Mouse (Mus musculus) lung, postnatal 0 days (tissue): Measurements from ENCODE around the gene Slc6a6. TPM values are rescaled to one million over a fixed set of nuclear protein-coding genes. Genes with fewer than 3 reads are reported as not detected.

Experiments used
- ATAC-seq: fragments of 200-750 bp; cut with Nextera tagmentation; 2 replicates; pipeline ENCODE4 v1.8.0; 2017; ENCODE audit warnings: moderate library complexity
- DNase-seq: peaks from one replicate; pipeline ENCODE4 v3.0.0-alpha.2; 2016; ENCODE audit warnings: low spot score
- H3K27ac ChIP-seq: fragments of 300-500 bp; sonication (generic); 2 replicates; pipeline ENCODE4 v1.5.1; 2014; ENCODE audit warnings: antibody characterized with exemption, mild to moderate bottlenecking, low read length, mixed read lengths
- H3K27me3 ChIP-seq: fragments of 300-500 bp; sonication (generic); replicated peaks from 2 replicates; pipeline ENCODE4 v1.6.1; 2014; ENCODE audit warnings: low read length, mixed read lengths; ENCODE audit not compliant: insufficient read depth
- H3K36me3 ChIP-seq: fragments of 300-500 bp; sonication (generic); 2 replicates; pipeline ENCODE4 v1.6.1; 2014; ENCODE audit warnings: low read length, mixed read lengths; ENCODE audit not compliant: insufficient read depth
- H3K4me1 ChIP-seq: fragments of 300-500 bp; sonication (generic); 2 replicates; pipeline ENCODE4 v1.6.1; 2014; ENCODE audit warnings: antibody characterized with exemption, low read depth, low read length, mixed read lengths; ENCODE audit not compliant: insufficient read depth
- H3K4me2 ChIP-seq: fragments of 300-500 bp; sonication (generic); replicated peaks from 2 replicates; pipeline ENCODE4 v1.6.1; 2014; ENCODE audit warnings: low read depth, mild to moderate bottlenecking, low read length, moderate library complexity, mixed read lengths
- H3K4me3 ChIP-seq: fragments of 300-500 bp; sonication (generic); 2 replicates; pipeline ENCODE4 v1.5.1; 2014; ENCODE audit warnings: low read depth, low read length
- H3K9ac ChIP-seq: fragments of 300-500 bp; sonication (generic); replicated peaks from 2 replicates; pipeline ENCODE4 v1.6.1; 2014; ENCODE audit warnings: low read depth, mild to moderate bottlenecking
- H3K9me3 ChIP-seq: fragments of 300-500 bp; sonication (generic); 2 replicates; pipeline ENCODE4 v1.6.1; 2016; ENCODE audit warnings: low read length, mixed read lengths
- CTCF ChIP-seq: IDR thresholded peaks from 2 replicates; pipeline ENCODE4 v1.5.1; 2016; ENCODE audit warnings: antibody characterized with exemption, mild to moderate bottlenecking
- EP300 ChIP-seq: IDR thresholded peaks from 2 replicates; pipeline ENCODE4 v1.6.1; 2016; ENCODE audit warnings: antibody characterized with exemption, mild to moderate bottlenecking, control low read depth
- WGBS: fragments of 180-500 bp; shearing (Covaris S2); extraction: QIAGEN DNeasy Blood & Tissue Kit; methylation state at CpG from one replicate; pipeline ENCODE4 v1.1.7; 2014; 5-methylcytosine and 5-hydroxymethylcytosine counted together
- polyA plus RNA-seq: library from polyadenylated mRNA; unstranded; fragments of >200 nt; fragmentation: Nextera tagmentation; extraction: Ambion mirVana; gene quantifications from 2 replicates; pipeline ENCODE4 v1.2.1, GENCODE M21; 2015

The Slc6a6 gene
- polyA plus RNA-seq, 1 experiment from 2014 or later: 92.6 TPM

- Histone ChIP-seq H3K27ac (no peak overlapping the region), H3K4me1 (peaks cover 16% of the 10 kb centered on the region; the same call in 1 of the 2 replicates), H3K4me2 (no peak overlapping the region), H3K9me3 (no peaks in the 10 kb centered on the region), H3K27me3 (no peaks in the 10 kb centered on the region), H3K9ac (no peak overlapping the region), H3K4me3 (no peak overlapping the region), H3K36me3 (peaks cover 9% of the 10 kb centered on the region; the same call in 1 of the 2 replicates)
- ATAC-seq: no peak
- 100% methylated on average over 1 of the region's 2 CpGs for WGBS
- TF ChIP-seq CTCF (peak; percentile 31), EP300 (no peak)
- DNase-seq: no peak
Observed at GRCm38 (mm10) chr6:91708919-91709318, 25.1 kb downstream of the Slc6a6 start.

- no peak for DNase-seq
- no peak overlapping the region for H3K27ac ChIP-seq
Observed at GRCm38 (mm10) chr6:91710345-91710930, 26.6 kb downstream of the Slc6a6 start.

GRCm38 (mm10) chr6:91712097-91712854 lies 28.4 kb downstream of the Slc6a6 start:
- Histone ChIP-seq H3K4me3 (no peak overlapping the region), H3K27ac (peak overlapping the region; percentile 65), H3K36me3 (peaks cover 9% of the 10 kb centered on the region; the same call in 1 of the 2 replicates), H3K9ac (no peak overlapping the region), H3K4me2 (no peak overlapping the region), H3K9me3 (no peaks in the 10 kb centered on the region), H3K4me1 (peaks cover 16% of the 10 kb centered on the region; the same call in 1 of the 2 replicates), H3K27me3 (no peaks in the 10 kb centered on the region)
- ATAC-seq: peak; percentile 11; the same call in 1 of the 2 replicates
- no peak for TF ChIP-seq EP300
- no peak for TF ChIP-seq CTCF
- WGBS: 37% methylated on average over 4 of the region's 4 CpGs
- no peak for DNase-seq

More at GRCm38 (mm10) chr6:91710345-91710930, 26.6 kb downstream of the Slc6a6 start:
- H3K36me3 ChIP-seq: peaks cover 9% of the 10 kb centered on the region; the same call in 1 of the 2 replicates
- 73% methylated on average over 6 of the region's 6 CpGs for WGBS
- no peak overlapping the region for H3K4me3 ChIP-seq
- H3K9me3 ChIP-seq: no peaks in the 10 kb centered on the region
- H3K27me3 ChIP-seq: no peaks in the 10 kb centered on the region
- H3K4me2 ChIP-seq: no peak overlapping the region
- no peak overlapping the region for H3K9ac ChIP-seq
- TF ChIP-seq CTCF (no peak), EP300 (no peak)
- no peak for ATAC-seq
- peaks cover 16% of the 10 kb centered on the region; the same call in 1 of the 2 replicates for H3K4me1 ChIP-seq

- H3K9ac ChIP-seq: no peak overlapping the region
- WGBS: 9% methylated on average over 8 of the region's 10 CpGs
Observed at GRCm38 (mm10) chr6:91712855-91713331, 29.0 kb downstream of the Slc6a6 start.

GRCm38 (mm10) chr6:91713370-91713896 lies 29.6 kb downstream of the Slc6a6 start:
- H3K27me3 ChIP-seq: no peaks in the 10 kb centered on the region
- H3K27ac ChIP-seq: peak overlapping the region; percentile 65
- no peaks in the 10 kb centered on the region for H3K9me3 ChIP-seq
- peaks cover 9% of the 10 kb centered on the region; the same call in 1 of the 2 replicates for H3K36me3 ChIP-seq
- WGBS: 16% methylated on average over 5 of the region's 5 CpGs
- DNase-seq (peak; percentile 32), ATAC-seq (peak; percentile 17; the same call in 1 of the 2 replicates)
- H3K9ac ChIP-seq: no peak overlapping the region
- H3K4me1 ChIP-seq: peaks cover 16% of the 10 kb centered on the region; the same call in 1 of the 2 replicates
- H3K4me3 ChIP-seq: no peak overlapping the region
- no peak overlapping the region for H3K4me2 ChIP-seq
- TF ChIP-seq EP300 (no peak), CTCF (no peak)

More at GRCm38 (mm10) chr6:91712855-91713331, 29.0 kb downstream of the Slc6a6 start:
- TF ChIP-seq EP300: no peak
- no peak for TF ChIP-seq CTCF
- peak; percentile 91 for ATAC-seq
- peak overlapping the region; percentile 65 for H3K27ac ChIP-seq
- no peak overlapping the region for H3K4me2 ChIP-seq
- DNase-seq: peak; percentile 85
- H3K4me3 ChIP-seq: no peak overlapping the region
- H3K36me3 ChIP-seq: peaks cover 9% of the 10 kb centered on the region; the same call in 1 of the 2 replicates
- H3K27me3 ChIP-seq: no peaks in the 10 kb centered on the region
- no peaks in the 10 kb centered on the region for H3K9me3 ChIP-seq
- peaks cover 16% of the 10 kb centered on the region; the same call in 1 of the 2 replicates for H3K4me1 ChIP-seq

- Histone ChIP-seq H3K9me3 (no peaks in the 10 kb centered on the region), H3K4me1 (peaks cover 16% of the 10 kb centered on the region; the same call in 1 of the 2 replicates), H3K27me3 (no peaks in the 10 kb centered on the region), H3K9ac (no peak overlapping the region), H3K4me3 (no peak overlapping the region), H3K4me2 (no peak overlapping the region), H3K27ac (no peak overlapping the region), H3K36me3 (peaks cover 9% of the 10 kb centered on the region; the same call in 1 of the 2 replicates)
- ATAC-seq: peak; percentile 30
- WGBS: 55% methylated on average over 8 of the region's 8 CpGs
- peak; percentile 61 for DNase-seq
- TF ChIP-seq EP300 (0 out of 2 replicates have a peak, but pooled peaks have one; percentile 16), CTCF (no peak)
Observed at GRCm38 (mm10) chr6:91715023-91715422, 31.2 kb downstream of the Slc6a6 start.
